Mouse (Mus musculus): ENCODE data around the gene Tbcd. TPM values are rescaled to one million over a fixed set of nuclear protein-coding genes. Genes with fewer than 3 reads are reported as not detected.

Gene Tbcd
- total RNA-seq, 1 experiment, result 68.6 TPM

GRCm38 (mm10) chr11:121500595-121500994 lies 48.8 kb downstream of the Tbcd start:
- no peak for DNase-seq (ENCODE audit: low read depth, low spot score)
- Histone ChIP-seq H3K36me3 (ENCODE audit: control insufficient read depth, insufficient read depth, low read length, poor library complexity, severe bottlenecking) (peaks cover 14% of the 10 kb centered on the region; the same call in 1 of the 2 replicates), H3K9ac (ENCODE audit: insufficient read depth, low read depth, low read length, poor library complexity, severe bottlenecking) (no peak overlapping the region), H3K4me1 (ENCODE audit: control insufficient read depth in 2 of 2, insufficient read depth in 2 of 2, low read length in 2 of 2, poor library complexity in 1 of 2) (no peaks in the 10 kb centered on the region), H3K27ac (ENCODE audit: insufficient read depth, low read depth, low read length, poor library complexity, severe bottlenecking) (no peak overlapping the region), H3K4me3 (ENCODE audit: insufficient read depth in 1 of 2, low read depth in 1 of 2, low read length in 2 of 2, poor library complexity in 1 of 2, severe bottlenecking in 1 of 2) (no peak overlapping the region), H3K9me3 (ENCODE audit: control insufficient read depth, insufficient read depth, low read depth, low read length) (no peaks in the 10 kb centered on the region)
- in situ Hi-C loops (cut with MboI; ENCODE audit: low sequenced_read_pairs in 2 of 2, unreplicated experiment in 2 of 2), result no loop called here
- TF ChIP-seq ZNF384 (IDR thresholded peaks at IDR 0.05; ENCODE audit: low read depth, low read length) (no peak), MAFK (IDR thresholded peaks at IDR 0.05; ENCODE audit: insufficient read depth, low read depth, low read length) (no peak), CHD2 (IDR thresholded peaks at IDR 0.05; ENCODE audit: low read depth, low read length) (no peak), ZC3H11A (IDR thresholded peaks at IDR 0.05; ENCODE audit: borderline replicate concordance, low read depth, low read length) (no peak), HCFC1 (IDR thresholded peaks at IDR 0.05; ENCODE audit: borderline replicate concordance, insufficient read depth, low read length) (no peak)

DNA sequence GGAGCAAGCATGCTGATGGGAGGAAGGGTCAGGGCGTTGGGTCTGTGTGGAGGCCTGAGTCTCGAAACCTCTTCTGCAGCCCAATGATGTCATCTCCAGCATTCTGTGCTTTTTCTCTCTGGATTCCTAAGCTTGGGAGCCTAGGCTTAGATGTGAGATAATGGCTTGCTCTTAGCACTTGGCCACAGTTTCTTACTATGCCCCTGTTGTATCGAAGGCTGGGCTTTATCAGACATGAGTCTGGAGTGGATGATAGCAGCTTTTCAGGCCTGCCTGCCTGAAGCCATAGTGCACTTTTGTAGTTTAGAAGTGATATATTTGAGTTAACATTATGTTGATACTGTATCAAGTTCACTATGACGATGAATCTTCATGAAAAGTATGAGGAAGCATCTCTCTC lies 49.8 kb downstream of the Tbcd start:
- Histone ChIP-seq H3K4me1 (ENCODE audit: control insufficient read depth in 2 of 2, insufficient read depth in 2 of 2, low read length in 2 of 2, poor library complexity in 1 of 2) (no peaks in the 10 kb centered on the region), H3K9ac (ENCODE audit: insufficient read depth, low read depth, low read length, poor library complexity, severe bottlenecking) (no peak overlapping the region), H3K9me3 (ENCODE audit: control insufficient read depth, insufficient read depth, low read depth, low read length) (no peaks in the 10 kb centered on the region), H3K27ac (ENCODE audit: insufficient read depth, low read depth, low read length, poor library complexity, severe bottlenecking) (no peak overlapping the region), H3K4me3 (ENCODE audit: insufficient read depth in 1 of 2, low read depth in 1 of 2, low read length in 2 of 2, poor library complexity in 1 of 2, severe bottlenecking in 1 of 2) (no peak overlapping the region), H3K36me3 (ENCODE audit: control insufficient read depth, insufficient read depth, low read length, poor library complexity, severe bottlenecking) (peaks cover 10% of the 10 kb centered on the region; the same call in 1 of the 2 replicates)
- in situ Hi-C loops (cut with MboI; ENCODE audit: low sequenced_read_pairs in 2 of 2, unreplicated experiment in 2 of 2), result no loop called here
- no peak for DNase-seq (ENCODE audit: low read depth, low spot score)
- TF ChIP-seq ZC3H11A (IDR thresholded peaks at IDR 0.05; ENCODE audit: borderline replicate concordance, low read depth, low read length), result no peak
- TF ChIP-seq MAFK (IDR thresholded peaks at IDR 0.05; ENCODE audit: insufficient read depth, low read depth, low read length), result no peak
- TF ChIP-seq CHD2 (IDR thresholded peaks at IDR 0.05; ENCODE audit: low read depth, low read length), result no peak
- TF ChIP-seq HCFC1 (IDR thresholded peaks at IDR 0.05; ENCODE audit: borderline replicate concordance, insufficient read depth, low read length), result no peak
- no peak for TF ChIP-seq ZNF384 (IDR thresholded peaks at IDR 0.05; ENCODE audit: low read depth, low read length)

DNA sequence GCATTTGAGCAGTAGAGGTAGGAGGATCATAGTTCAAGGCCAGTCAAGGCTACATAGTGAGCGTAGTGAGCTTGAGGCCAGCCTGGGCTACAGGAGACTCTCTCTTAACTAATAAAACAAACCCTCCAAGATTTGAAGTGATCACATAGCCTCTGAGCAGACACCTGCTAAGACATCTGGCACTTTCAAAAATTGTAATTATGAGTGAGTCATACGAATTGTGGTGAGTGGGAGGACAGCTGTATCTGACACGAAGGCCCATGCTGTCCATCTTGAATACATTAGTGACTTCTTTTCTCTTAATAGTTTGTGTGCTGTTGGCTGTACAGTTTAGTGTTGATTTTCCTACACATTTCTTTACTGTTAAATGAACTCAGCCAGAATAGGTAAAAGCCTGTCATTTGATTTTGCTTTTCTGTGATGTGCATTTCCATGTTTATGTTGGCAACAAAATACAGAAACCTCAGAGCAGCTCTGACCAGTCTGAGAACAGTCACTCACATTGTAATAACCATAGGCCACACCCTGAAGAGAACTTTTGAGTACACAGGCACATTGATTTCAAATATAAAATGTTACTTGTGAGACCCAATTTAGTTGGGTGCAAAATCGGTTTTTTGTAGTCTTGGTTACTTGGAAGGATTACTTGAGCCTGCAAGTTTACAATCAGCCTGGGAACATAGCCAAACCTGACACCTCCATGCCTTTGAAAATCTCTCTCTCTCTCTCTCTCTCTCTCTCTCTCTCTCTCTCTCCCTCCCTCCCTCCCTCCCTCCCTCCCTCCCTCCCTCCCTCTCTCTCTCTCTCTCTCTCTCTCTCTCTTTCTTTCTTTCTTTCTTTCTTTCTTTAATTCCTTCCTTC lies 50.5 kb downstream of the Tbcd start:
- H3K27ac ChIP-seq (ENCODE audit: insufficient read depth, low read depth, low read length, poor library complexity, severe bottlenecking), result no peak overlapping the region
- in situ Hi-C loops (cut with MboI; ENCODE audit: low sequenced_read_pairs in 2 of 2, unreplicated experiment in 2 of 2), result no loop called here
- no peak for DNase-seq (ENCODE audit: low read depth, low spot score)
- H3K36me3 ChIP-seq (ENCODE audit: control insufficient read depth, insufficient read depth, low read length, poor library complexity, severe bottlenecking), result peaks cover 6% of the 10 kb centered on the region; the same call in 1 of the 2 replicates
- no peaks in the 10 kb centered on the region for H3K9me3 ChIP-seq (ENCODE audit: control insufficient read depth, insufficient read depth, low read depth, low read length)
- H3K4me1 ChIP-seq (ENCODE audit: control insufficient read depth in 2 of 2, insufficient read depth in 2 of 2, low read length in 2 of 2, poor library complexity in 1 of 2), result no peaks in the 10 kb centered on the region
- no peak overlapping the region for H3K9ac ChIP-seq (ENCODE audit: insufficient read depth, low read depth, low read length, poor library complexity, severe bottlenecking)
- H3K4me3 ChIP-seq (ENCODE audit: insufficient read depth in 1 of 2, low read depth in 1 of 2, low read length in 2 of 2, poor library complexity in 1 of 2, severe bottlenecking in 1 of 2), result no peak overlapping the region
- TF ChIP-seq HCFC1 (IDR thresholded peaks at IDR 0.05; ENCODE audit: borderline replicate concordance, insufficient read depth, low read length), result no peak
- TF ChIP-seq CHD2 (IDR thresholded peaks at IDR 0.05; ENCODE audit: low read depth, low read length), result no peak
- TF ChIP-seq ZC3H11A (IDR thresholded peaks at IDR 0.05; ENCODE audit: borderline replicate concordance, low read depth, low read length), result no peak
- no peak for TF ChIP-seq MAFK (IDR thresholded peaks at IDR 0.05; ENCODE audit: insufficient read depth, low read depth, low read length)
- TF ChIP-seq ZNF384 (IDR thresholded peaks at IDR 0.05; ENCODE audit: low read depth, low read length), result no peak

DNA sequence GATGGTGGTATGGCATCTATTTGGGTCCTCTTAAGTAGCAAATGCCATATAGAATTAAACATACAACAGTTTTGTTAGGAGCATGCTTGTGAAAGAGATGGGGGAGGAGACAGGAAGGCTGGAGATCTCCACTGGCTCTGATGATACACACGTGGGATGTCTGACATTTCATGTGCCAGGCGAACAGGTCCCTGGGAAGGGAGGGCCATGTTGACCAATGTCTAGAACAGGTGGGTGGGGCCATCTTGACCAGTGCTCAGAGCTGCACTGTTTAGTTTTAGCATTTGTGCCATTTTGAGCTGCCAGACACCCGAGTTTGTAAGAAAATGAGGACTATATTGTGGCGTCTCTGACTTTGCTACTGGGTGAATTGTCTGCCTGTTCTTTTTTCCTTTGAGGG lies 56.7 kb downstream of the Tbcd start:
- no peak for TF ChIP-seq HCFC1 (IDR thresholded peaks at IDR 0.05; ENCODE audit: borderline replicate concordance, insufficient read depth, low read length)
- TF ChIP-seq CHD2 (IDR thresholded peaks at IDR 0.05; ENCODE audit: low read depth, low read length), result no peak
- TF ChIP-seq ZC3H11A (IDR thresholded peaks at IDR 0.05; ENCODE audit: borderline replicate concordance, low read depth, low read length), result no peak
- no peak for TF ChIP-seq MAFK (IDR thresholded peaks at IDR 0.05; ENCODE audit: insufficient read depth, low read depth, low read length)
- TF ChIP-seq ZNF384 (IDR thresholded peaks at IDR 0.05; ENCODE audit: low read depth, low read length), result no peak
- in situ Hi-C loops (cut with MboI; ENCODE audit: low sequenced_read_pairs in 2 of 2, unreplicated experiment in 2 of 2), result no loop called here

More for the DNA sequence above, 56.7 kb downstream of the Tbcd start:
- no peak overlapping the region for H3K9ac ChIP-seq (ENCODE audit: insufficient read depth, low read depth, low read length, poor library complexity, severe bottlenecking)
- peaks cover 6% of the 10 kb centered on the region for H3K36me3 ChIP-seq (ENCODE audit: control insufficient read depth, insufficient read depth, low read length, poor library complexity, severe bottlenecking)
- H3K4me3 ChIP-seq (ENCODE audit: insufficient read depth in 1 of 2, low read depth in 1 of 2, low read length in 2 of 2, poor library complexity in 1 of 2, severe bottlenecking in 1 of 2), result no peak overlapping the region
- no peaks in the 10 kb centered on the region for H3K9me3 ChIP-seq (ENCODE audit: control insufficient read depth, insufficient read depth, low read depth, low read length)
- peaks cover 0 to 2% of the 10 kb centered on the region in 2 experiments; a peak in 1 of 4 replicates for H3K4me1 ChIP-seq (ENCODE audit: control insufficient read depth in 2 of 2, insufficient read depth in 2 of 2, low read length in 2 of 2, poor library complexity in 1 of 2)
- no peak for DNase-seq (ENCODE audit: low read depth, low spot score)
- H3K27ac ChIP-seq (ENCODE audit: insufficient read depth, low read depth, low read length, poor library complexity, severe bottlenecking), result no peak overlapping the region

Measured in ES-E14 (cell line).